11 mouse cellular contexts compared by ENCODE assay signal in the genomic region with DNA sequence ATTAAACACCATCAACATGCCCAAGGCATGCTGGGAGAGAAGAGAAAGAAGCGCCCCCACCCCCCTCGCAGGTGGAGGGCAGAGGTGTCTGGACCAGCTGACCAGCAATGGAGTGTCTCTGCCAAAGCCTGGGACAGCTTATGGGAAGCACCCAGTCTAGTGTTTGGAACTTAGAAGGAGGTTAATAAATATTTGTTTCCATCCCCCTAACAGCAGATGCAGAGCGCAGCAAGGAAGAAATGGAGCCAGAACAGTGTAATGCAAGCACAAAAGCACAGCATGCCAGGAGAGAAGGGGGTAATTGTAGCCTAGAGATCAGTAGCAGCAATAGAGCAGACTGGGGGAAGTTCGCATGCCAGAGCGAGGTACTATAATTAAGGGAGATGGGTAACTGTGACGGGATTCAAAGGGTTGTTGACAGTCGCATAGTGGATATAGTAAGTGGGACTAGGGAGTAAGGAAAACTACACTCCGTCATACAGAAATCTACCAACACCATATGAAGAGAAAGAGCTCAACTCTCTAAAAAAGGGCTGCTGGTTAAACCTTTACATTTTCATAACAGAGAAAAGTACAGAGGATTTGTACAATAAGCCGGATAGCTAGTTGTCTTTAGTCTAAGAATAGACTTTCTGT. TPM values are rescaled to one million over a fixed set of nuclear protein-coding genes. Genes with fewer than 3 reads are reported as not detected.
DNase-seq lines count a peak whose midpoint lies in the region; ATAC-seq lines count a peak whose summit lies in the region.
"Had no signal": no experiment of that assay in that cellular context is flagged by ENCODE, and none has a peak within 500 bp of the region (broad histone marks: within the 10 kb centered on the region; RNA-seq: fewer than 3 reads in every experiment).

No protein-coding gene starts in this region.

- no peak for ATAC-seq in heart, embryonic 15.5 days (replicated peaks; ENCODE audit: insufficient number of reproducible peaks, insufficient read depth, low FRiP score, low read depth)
- ATAC-seq in forebrain, embryonic 16.5 days: peak; percentile 73
- ATAC-seq in midbrain, embryonic 12.5 days (ENCODE audit: low FRiP score, low read depth): peak; percentile 10; the same call in 1 of the 2 replicates

- no peak overlapping the region for H3K4me3 ChIP-seq in heart, embryonic 15.5 days
- 0 out of 2 replicates have a peak overlapping the region, but pooled peaks have one; percentile 3 for H3K4me3 ChIP-seq in forebrain, embryonic 16.5 days (replicated peaks; ENCODE audit: low read length)
- 0 out of 2 replicates have a peak overlapping the region, but pooled peaks have one; percentile 10 for H3K4me3 ChIP-seq in midbrain, embryonic 12.5 days
- H3K4me3 ChIP-seq: liver, embryonic 15.5 days had no signal

- no peak for DNase-seq in heart, adult 8-10 months (ENCODE audit: low spot score)
- peak; percentile 15 for DNase-seq in cerebellum, adult 8-10 months
- no peak for DNase-seq in spleen, postnatal 14 days (ENCODE audit: low spot score in 2 of 2)
- DNase-seq in gastrocnemius, postnatal 4 days (ENCODE audit: low spot score in 2 of 2): no peak
- no peak for DNase-seq in spleen, adult 12 weeks (ENCODE audit: low spot score)
- DNase-seq: adrenal gland, postnatal 25 days; right cerebral cortex, postnatal 4 days had no signal

- WGBS in heart, embryonic 15.5 days: 17% methylated on average over 9 of the region's 9 CpGs
- 3% methylated on average over 9 of the region's 9 CpGs for WGBS in forebrain, embryonic 16.5 days
- 4% methylated on average over 9 of the region's 9 CpGs for WGBS in midbrain, embryonic 12.5 days

- H3K9ac ChIP-seq in heart, embryonic 15.5 days: no peak overlapping the region
- no peak overlapping the region for H3K9ac ChIP-seq in forebrain, embryonic 16.5 days (replicated peaks; ENCODE audit: low read depth, low read length)
- H3K9ac ChIP-seq in midbrain, embryonic 12.5 days (replicated peaks): no peak overlapping the region; the same call in 1 of the 2 replicates
- H3K9ac ChIP-seq: liver, embryonic 15.5 days had no signal

- H3K4me2 ChIP-seq in heart, embryonic 15.5 days: peak overlapping the region; percentile 97
- H3K4me2 ChIP-seq in forebrain, embryonic 16.5 days (ENCODE audit: low read length): peak overlapping the region; percentile 46
- H3K4me2 ChIP-seq in midbrain, embryonic 12.5 days (replicated peaks): peak overlapping the region; percentile 91

- H3K27ac ChIP-seq in heart, embryonic 15.5 days: no peak overlapping the region
- H3K27ac ChIP-seq in forebrain, embryonic 16.5 days (ENCODE audit: low read length): peak overlapping the region; percentile 56
- peak overlapping the region; percentile 58 for H3K27ac ChIP-seq in midbrain, embryonic 12.5 days (replicated peaks)
- H3K27ac ChIP-seq: liver, embryonic 15.5 days had no signal

- H3K9me3 ChIP-seq in heart, embryonic 15.5 days (replicated peaks): no peaks in the 10 kb centered on the region
- no peaks in the 10 kb centered on the region for H3K9me3 ChIP-seq in forebrain, embryonic 16.5 days (ENCODE audit: control insufficient read depth, low read length)
- no peaks in the 10 kb centered on the region for H3K9me3 ChIP-seq in midbrain, embryonic 12.5 days
- H3K9me3 ChIP-seq: liver, embryonic 15.5 days had no signal

- H3K36me3 ChIP-seq in heart, embryonic 15.5 days: no peaks in the 10 kb centered on the region
- H3K36me3 ChIP-seq in forebrain, embryonic 16.5 days (ENCODE audit: control insufficient read depth, insufficient read depth): no peaks in the 10 kb centered on the region
- H3K36me3 ChIP-seq in midbrain, embryonic 12.5 days: no peaks in the 10 kb centered on the region
- H3K36me3 ChIP-seq: liver, embryonic 15.5 days had no signal

- peaks cover 13% of the 10 kb centered on the region for H3K4me1 ChIP-seq in heart, embryonic 15.5 days (replicated peaks)
- H3K4me1 ChIP-seq in forebrain, embryonic 16.5 days (replicated peaks; ENCODE audit: control insufficient read depth, insufficient read depth, low read length): peaks cover 35% of the 10 kb centered on the region
- peaks cover 39% of the 10 kb centered on the region for H3K4me1 ChIP-seq in midbrain, embryonic 12.5 days

- H3K27me3 ChIP-seq in heart, embryonic 15.5 days: peaks cover 8% of the 10 kb centered on the region; the same call in 1 of the 2 replicates
- H3K27me3 ChIP-seq in forebrain, embryonic 16.5 days (replicated peaks; ENCODE audit: control insufficient read depth, insufficient read depth, low read length): no peaks in the 10 kb centered on the region
- H3K27me3 ChIP-seq in midbrain, embryonic 12.5 days: no peaks in the 10 kb centered on the region

RNA-seq across cellular contexts. Expression of gene Peli2, which starts 1.5 kb away (rescaled TPM):
- polyA plus RNA-seq in heart, embryonic 15.5 days (2015; fragmentation: Nextera tagmentation; extraction: Ambion mirVana): 2.3 and 5.1 TPM in 2 replicates
- total RNA-seq in heart, adult 8-10 months (2022): 10 to 100 TPM; 19.1 to 22.9 (median 20.8) TPM
- polyA plus RNA-seq in forebrain, embryonic 16.5 days (2015; fragmentation: Nextera tagmentation; extraction: Ambion mirVana): 9.5 and 10.5 TPM in 2 replicates
- polyA plus RNA-seq in midbrain, embryonic 12.5 days (2016; fragmentation: Nextera tagmentation; extraction: Ambion mirVana): 15.1 and 15.9 TPM in 2 replicates
- 10 to 100 TPM; 24.1 to 25.1 TPM for total RNA-seq in gastrocnemius, postnatal 4 days (2021)

Comparison
In these comparisons a context has a peak if more than half of its experiments do, and no peak if none do; other contexts are left out.
1. H3K4me2 ChIP-seq: peak in every context shown above with its lines; median percentile 97 in heart, embryonic 15.5 days; 91 in midbrain, embryonic 12.5 days; 46 in forebrain, embryonic 16.5 days.